Mouse (Mus musculus) C2C12 (cell line): Measurements from ENCODE around the gene Styx. TPM values are rescaled to one million over a fixed set of nuclear protein-coding genes. Genes with fewer than 3 reads are reported as not detected.

Source experiments
- H3K27me3 ChIP-seq: one replicate; pipeline ENCODE4 v1.6.1; 2011; ENCODE audit not compliant: control insufficient read depth, insufficient read depth, insufficient read length
- H3K36me3 ChIP-seq: one replicate; pipeline ENCODE4 v1.6.1; 2011; ENCODE audit not compliant: control insufficient read depth, insufficient read depth
- H3K4me3 ChIP-seq: one replicate; pipeline ENCODE4 v1.5.1; 2011; ENCODE audit warnings: mild to moderate bottlenecking, control low read depth; ENCODE audit not compliant: poor library complexity, insufficient read depth, severe bottlenecking
- H3K79me2 ChIP-seq: one replicate; pipeline ENCODE4 v1.6.1; 2011; ENCODE audit not compliant: control insufficient read depth, insufficient read depth
- H3K79me3 ChIP-seq: one replicate; pipeline ENCODE4 v1.6.1; 2011; ENCODE audit warnings: low read depth, control low read depth
- H3ac ChIP-seq: one replicate; pipeline ENCODE3; 2011; ENCODE audit warnings: low read depth; ENCODE audit not compliant: control insufficient read depth, insufficient read length
- CEBPB ChIP-seq: IDR thresholded peaks from one replicate; pipeline ENCODE4 v1.6.1; 2011; ENCODE audit warnings: low read depth, mild to moderate bottlenecking, control low read depth, moderate library complexity
- CTCF ChIP-seq: IDR thresholded peaks from one replicate; pipeline ENCODE4 v1.5.1; 2011; ENCODE audit not compliant: control insufficient read depth, insufficient read depth, insufficient read length
- FOSL1 ChIP-seq: IDR thresholded peaks from one replicate; pipeline ENCODE4 v1.8.0; 2011; ENCODE audit warnings: mild to moderate bottlenecking, low read length; ENCODE audit not compliant: poor library complexity, insufficient read depth, severe bottlenecking
- MAX ChIP-seq: IDR thresholded peaks from one replicate; pipeline ENCODE4 v1.6.1; 2011; ENCODE audit warnings: mild to moderate bottlenecking, control low read depth
- MYOD1 ChIP-seq: IDR thresholded peaks from one replicate; pipeline ENCODE4 v1.6.1; 2011; ENCODE audit warnings: low read depth; ENCODE audit not compliant: control insufficient read depth, insufficient read length
- MYOG ChIP-seq: IDR thresholded peaks from one replicate; pipeline ENCODE4 v1.6.1; 2011; ENCODE audit not compliant: control insufficient read depth, insufficient read length; ENCODE audit errors: extremely low read depth
- USF1 ChIP-seq: IDR thresholded peaks from one replicate; pipeline ENCODE4 v1.6.1; 2011; ENCODE audit warnings: low read depth, mild to moderate bottlenecking, control low read depth, moderate library complexity
- polyA plus RNA-seq: library from polyadenylated mRNA; unstranded; fragments of >200 nt; fragmentation: generic; extraction: Trizol; gene quantifications from one replicate; pipeline ENCODE4 v1.2.1, GENCODE M21; 2012; ENCODE audit warnings: missing spikeins

The Styx gene
- polyA plus RNA-seq, 1 experiment, result 6.7 TPM

- peaks cover 53% of the 10 kb centered on the region for H3K79me2 ChIP-seq
- no peak overlapping the region for H3K4me3 ChIP-seq
- no peak overlapping the region for H3ac ChIP-seq
- H3K27me3 ChIP-seq, result no peaks in the 10 kb centered on the region
- peaks cover 34% of the 10 kb centered on the region for H3K79me3 ChIP-seq
- TF ChIP-seq CTCF (no peak), MYOG (no peak), MYOD1 (no peak)
- H3K36me3 ChIP-seq, result no peaks in the 10 kb centered on the region
These were observed 41.2 kb upstream of the Styx start for GRCm38 (mm10) chr14:45309646-45310045.

GRCm38 (mm10) chr14:45310101-45310500, 40.8 kb upstream of the Styx start:
- H3K79me3 ChIP-seq, result peaks cover 34% of the 10 kb centered on the region
- H3K27me3 ChIP-seq, result no peaks in the 10 kb centered on the region
- peaks cover 57% of the 10 kb centered on the region for H3K79me2 ChIP-seq
- H3ac ChIP-seq, result no peak overlapping the region
- H3K4me3 ChIP-seq, result no peak overlapping the region
- TF ChIP-seq FOSL1 (no peak), MYOD1 (no peak), CEBPB (no peak), MAX (no peak), USF1 (no peak), MYOG (no peak), CTCF (no peak)
- no peaks in the 10 kb centered on the region for H3K36me3 ChIP-seq

- peak overlapping the region; percentile 72 for H3K4me3 ChIP-seq
- H3ac ChIP-seq, result no peak overlapping the region
- TF ChIP-seq FOSL1, result no peak
- no peak for TF ChIP-seq MYOG
- TF ChIP-seq USF1, result no peak
- TF ChIP-seq CEBPB, result no peak
- TF ChIP-seq MAX, result no peak
- no peak for TF ChIP-seq CTCF
- TF ChIP-seq MYOD1, result no peak
- H3K27me3 ChIP-seq, result no peaks in the 10 kb centered on the region
- H3K79me3 ChIP-seq, result peaks cover 36% of the 10 kb centered on the region
- no peaks in the 10 kb centered on the region for H3K36me3 ChIP-seq
- peaks cover 61% of the 10 kb centered on the region for H3K79me2 ChIP-seq
These were observed 34.0 kb upstream of the Styx start for GRCm38 (mm10) chr14:45316927-45317326.

- TF ChIP-seq MAX, result no peak
- TF ChIP-seq CEBPB, result no peak
- TF ChIP-seq CTCF, result no peak
- TF ChIP-seq FOSL1, result no peak
- TF ChIP-seq MYOG, result no peak
- TF ChIP-seq MYOD1, result no peak
- H3ac ChIP-seq, result peak overlapping the region; percentile 64
- peak overlapping the region; percentile 72 for H3K4me3 ChIP-seq
- H3K27me3 ChIP-seq, result no peaks in the 10 kb centered on the region
- H3K79me2 ChIP-seq, result peaks cover 51% of the 10 kb centered on the region
- no peaks in the 10 kb centered on the region for H3K36me3 ChIP-seq
- peaks cover 35% of the 10 kb centered on the region for H3K79me3 ChIP-seq
These were observed 32.9 kb upstream of the Styx start for GRCm38 (mm10) chr14:45317921-45318411.

- peak within 1 kb of the TSS; percentile 64 for H3ac ChIP-seq
- no peak for TF ChIP-seq MYOD1
- TF ChIP-seq CEBPB, result peak; percentile 71
- peak within 1 kb of the TSS; percentile 72 for H3K4me3 ChIP-seq
- H3K79me2 ChIP-seq, result peaks cover 45% of the 10 kb centered on the region
- no peaks in the 10 kb centered on the region for H3K27me3 ChIP-seq
- H3K36me3 ChIP-seq, result no peaks in the 10 kb centered on the region
- peaks cover 31% of the 10 kb centered on the region for H3K79me3 ChIP-seq
These were observed 32.3 kb upstream of the Styx start, which contains the start of gene Ero1l for GRCm38 (mm10) chr14:45318426-45319236. Gene Ero1l, minus strand, starts transcription at chr14:45318771.

- Histone ChIP-seq H3K79me3 (peaks cover 25% of the 10 kb centered on the region), H3K4me3 (no peak overlapping the region), H3K79me2 (peaks cover 39% of the 10 kb centered on the region), H3K27me3 (no peaks in the 10 kb centered on the region), H3K36me3 (no peaks in the 10 kb centered on the region), H3ac (no peak overlapping the region)
- TF ChIP-seq MYOD1, result no peak
- TF ChIP-seq CTCF, result no peak
- no peak for TF ChIP-seq CEBPB
- no peak for TF ChIP-seq MAX
- TF ChIP-seq MYOG, result no peak
- no peak for TF ChIP-seq USF1
- TF ChIP-seq FOSL1, result no peak
These were observed 31.7 kb upstream of the Styx start for GRCm38 (mm10) chr14:45319237-45319610.
